Mouse (Mus musculus): Measurements from ENCODE around the gene Cmtr2. TPM values are rescaled to one million over a fixed set of nuclear protein-coding genes. Genes with fewer than 3 reads are reported as not detected.

Gene Cmtr2
- polyA plus RNA-seq, 1 experiment from 2014 or later: 10.0 TPM

DNA sequence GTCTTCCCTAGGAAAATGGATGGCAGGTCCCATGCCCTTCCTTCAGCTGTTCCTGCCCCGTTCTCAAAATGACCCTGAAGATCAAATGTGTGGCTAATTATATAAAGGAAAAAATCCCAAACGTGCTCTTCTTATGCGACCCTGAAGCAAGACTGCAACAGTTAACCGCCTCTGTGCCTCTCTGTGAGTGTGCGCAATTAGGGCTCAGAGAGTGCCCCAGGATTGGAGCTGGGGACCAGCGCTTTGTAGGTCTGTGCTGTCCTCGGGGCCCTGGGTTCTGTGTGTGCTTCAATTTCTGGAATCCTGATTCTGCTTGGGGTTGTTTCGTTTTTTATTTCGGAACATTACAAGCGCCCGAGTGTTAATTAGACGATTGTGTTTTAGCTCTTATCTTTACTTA lies 51.8 kb downstream of the Cmtr2 start:
- Histone ChIP-seq H3K9me3 (replicated peaks; ENCODE audit: control insufficient read depth, low read length) (no peaks in the 10 kb centered on the region), H3K4me1 (ENCODE audit: control insufficient read depth, insufficient read depth, low read length) (no peaks in the 10 kb centered on the region), H3K4me3 (ENCODE audit: low read depth, low read length) (peak overlapping the region; percentile 38), H3K27me3 (ENCODE audit: control insufficient read depth, insufficient read depth, low read length) (no peaks in the 10 kb centered on the region), H3K4me2 (ENCODE audit: low read depth, low read length) (peak overlapping the region; percentile 72), H3K9ac (replicated peaks; ENCODE audit: low read length) (peak overlapping the region; percentile 30), H3K27ac (replicated peaks; ENCODE audit: low read depth, low read length) (no peak overlapping the region), H3K36me3 (replicated peaks; ENCODE audit: control insufficient read depth, insufficient read depth, low read depth, low read length) (no peaks in the 10 kb centered on the region)
- no peak for ATAC-seq (replicated peaks; ENCODE audit: insufficient number of reproducible peaks, low FRiP score, low TSS enrichment, low read depth)
- DNase-seq (ENCODE audit: low spot score): peak; percentile 42
- WGBS: 10% methylated on average over 12 of the region's 12 CpGs

DNA sequence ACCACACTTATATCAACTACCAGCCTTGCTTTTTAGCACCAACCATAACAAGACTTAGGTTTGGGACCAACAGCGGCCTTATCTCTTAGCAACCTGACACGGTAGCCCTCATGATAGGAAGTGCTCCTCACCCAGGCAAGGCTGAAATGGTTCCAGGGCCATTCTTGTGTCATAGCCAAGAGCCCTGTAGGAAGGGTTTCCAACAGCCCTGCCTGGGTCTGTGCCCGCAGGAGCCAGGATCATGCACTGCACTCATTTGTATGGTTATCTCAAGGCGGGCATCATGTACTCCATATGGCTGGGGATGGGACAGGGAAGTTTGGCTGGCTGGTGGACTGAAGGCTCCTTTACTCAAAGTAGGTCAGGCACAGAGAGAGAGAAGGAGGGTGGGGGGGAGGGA lies 55.2 kb downstream of the Cmtr2 start:
- no peak for ATAC-seq (replicated peaks; ENCODE audit: insufficient number of reproducible peaks, low FRiP score, low TSS enrichment, low read depth)
- Histone ChIP-seq H3K9me3 (replicated peaks; ENCODE audit: control insufficient read depth, low read length) (no peaks in the 10 kb centered on the region), H3K4me2 (ENCODE audit: low read depth, low read length) (no peak overlapping the region), H3K27ac (replicated peaks; ENCODE audit: low read depth, low read length) (no peak overlapping the region), H3K36me3 (replicated peaks; ENCODE audit: control insufficient read depth, insufficient read depth, low read depth, low read length) (no peaks in the 10 kb centered on the region), H3K4me3 (ENCODE audit: low read depth, low read length) (no peak overlapping the region), H3K9ac (replicated peaks; ENCODE audit: low read length) (no peak overlapping the region), H3K27me3 (ENCODE audit: control insufficient read depth, insufficient read depth, low read length) (no peaks in the 10 kb centered on the region), H3K4me1 (ENCODE audit: control insufficient read depth, insufficient read depth, low read length) (no peaks in the 10 kb centered on the region)
- no peak for DNase-seq (ENCODE audit: low spot score)
- 91% methylated on average over 4 of the region's 4 CpGs for WGBS

DNA sequence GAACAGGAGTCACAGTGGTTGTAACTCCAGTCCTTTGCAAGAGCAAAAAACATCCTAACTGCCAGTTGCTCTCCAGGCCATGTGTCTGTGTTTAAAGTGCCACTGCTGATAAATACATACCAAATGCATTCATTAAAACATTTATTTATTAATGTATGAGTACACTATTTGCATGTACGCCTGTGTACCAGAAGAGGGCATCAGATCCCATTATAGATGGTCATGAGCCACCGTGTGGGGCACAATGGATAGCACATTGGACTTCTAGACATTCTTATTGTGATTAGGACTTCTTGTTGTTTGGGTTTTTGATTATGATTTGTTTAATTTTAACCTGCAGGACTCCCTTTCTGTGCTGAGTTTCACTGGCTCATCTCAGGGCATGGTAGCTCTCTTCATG lies 57.9 kb downstream of the Cmtr2 start:
- H3K36me3 ChIP-seq (replicated peaks; ENCODE audit: control insufficient read depth, insufficient read depth, low read depth, low read length): no peaks in the 10 kb centered on the region
- H3K27me3 ChIP-seq (ENCODE audit: control insufficient read depth, insufficient read depth, low read length): no peaks in the 10 kb centered on the region
- no peak overlapping the region for H3K27ac ChIP-seq (replicated peaks; ENCODE audit: low read depth, low read length)
- H3K4me3 ChIP-seq (ENCODE audit: low read depth, low read length): no peak overlapping the region
- DNase-seq (ENCODE audit: low spot score): no peak
- 72% methylated on average over 2 of the region's 2 CpGs for WGBS
- ATAC-seq (replicated peaks; ENCODE audit: insufficient number of reproducible peaks, low FRiP score, low TSS enrichment, low read depth): no peak
- H3K4me1 ChIP-seq (ENCODE audit: control insufficient read depth, insufficient read depth, low read length): no peaks in the 10 kb centered on the region
- no peak overlapping the region for H3K9ac ChIP-seq (replicated peaks; ENCODE audit: low read length)
- H3K4me2 ChIP-seq (ENCODE audit: low read depth, low read length): no peak overlapping the region
- H3K9me3 ChIP-seq (replicated peaks; ENCODE audit: control insufficient read depth, low read length): no peaks in the 10 kb centered on the region

Other genes with a start within 250 kb of the Cmtr2 start
- not detected in 2 replicates for gene Tat, start 225.2 kb upstream of the Cmtr2 start, polyA plus RNA-seq (2014; fragmentation: Nextera tagmentation; extraction: Ambion mirVana)
- gene Chst4, start 175.9 kb upstream of the Cmtr2 start, polyA plus RNA-seq (2014; fragmentation: Nextera tagmentation; extraction: Ambion mirVana): not detected in 2 replicates
- 8.9 and 9.4 TPM in 2 replicates for gene Zfp612, start 135.9 kb upstream of the Cmtr2 start, polyA plus RNA-seq (2014; fragmentation: Nextera tagmentation; extraction: Ambion mirVana)
- gene Gm21964, start 114.5 kb upstream of the Cmtr2 start, polyA plus RNA-seq (2014; fragmentation: Nextera tagmentation; extraction: Ambion mirVana): not detected in 2 replicates
- not detected in 2 replicates for gene Gm17720, start 112.9 kb upstream of the Cmtr2 start, polyA plus RNA-seq (2014; fragmentation: Nextera tagmentation; extraction: Ambion mirVana)
- gene Calb2, start 47.5 kb upstream of the Cmtr2 start, polyA plus RNA-seq (2014; fragmentation: Nextera tagmentation; extraction: Ambion mirVana): 5.0 and 6.6 TPM in 2 replicates
- 0.17 TPM in 1 of 2 replicates, not detected in the other for gene Hydin, start 51.3 kb downstream of the Cmtr2 start, polyA plus RNA-seq (2014; fragmentation: Nextera tagmentation; extraction: Ambion mirVana)

Measured in embryonic facial prominence, embryonic 11.5 days (tissue).